Mouse (Mus musculus) brown adipose tissue, adult 24 weeks (tissue): ENCODE measurements around the gene Mog. TPM values are rescaled to one million over a fixed set of nuclear protein-coding genes. Genes with fewer than 3 reads are reported as not detected.

Experiments used
- H3K27ac ChIP-seq: fragments of 200-500 bp; replicated peaks from 2 replicates; pipeline ENCODE4 v1.5.1; 2012; ENCODE audit warnings: low read depth, mild to moderate bottlenecking, low read length
- H3K4me1 ChIP-seq: fragments of 200-500 bp; 2 replicates; pipeline ENCODE4 v1.6.1; 2012; ENCODE audit warnings: low read length, mixed read lengths; ENCODE audit not compliant: control insufficient read depth, insufficient read depth, insufficient read length
- H3K4me3 ChIP-seq: fragments of 200-500 bp; 2 replicates; pipeline ENCODE4 v1.5.1; 2012; ENCODE audit warnings: low read depth, mild to moderate bottlenecking, low read length, moderate library complexity; ENCODE audit not compliant: insufficient read depth
- polyA plus RNA-seq: library from polyadenylated mRNA; stranded (reverse); fragments of >200 nt; gene quantifications from 2 replicates; pipeline ENCODE4 v1.2.4, GENCODE M21; 2012; ENCODE audit not compliant: missing spikeins, insufficient read depth, insufficient read length

The Mog gene
- polyA plus RNA-seq, result not detected in 2 replicates

GRCm38 (mm10) chr17:37022628-37023576, at the start of gene Mog:
Mog (minus strand) TSS chr17:37023398.
- H3K4me1 ChIP-seq, result no peaks in the 10 kb centered on the region
- H3K27ac ChIP-seq, result no peak within 1 kb of the TSS
- no peak within 1 kb of the TSS for H3K4me3 ChIP-seq

- Histone ChIP-seq H3K27ac (no peak overlapping the region), H3K4me1 (no peaks in the 10 kb centered on the region), H3K4me3 (no peak overlapping the region)
Observed at GRCm38 (mm10) chr17:37072730-37073276, 49.6 kb upstream of the Mog start.

DNA sequence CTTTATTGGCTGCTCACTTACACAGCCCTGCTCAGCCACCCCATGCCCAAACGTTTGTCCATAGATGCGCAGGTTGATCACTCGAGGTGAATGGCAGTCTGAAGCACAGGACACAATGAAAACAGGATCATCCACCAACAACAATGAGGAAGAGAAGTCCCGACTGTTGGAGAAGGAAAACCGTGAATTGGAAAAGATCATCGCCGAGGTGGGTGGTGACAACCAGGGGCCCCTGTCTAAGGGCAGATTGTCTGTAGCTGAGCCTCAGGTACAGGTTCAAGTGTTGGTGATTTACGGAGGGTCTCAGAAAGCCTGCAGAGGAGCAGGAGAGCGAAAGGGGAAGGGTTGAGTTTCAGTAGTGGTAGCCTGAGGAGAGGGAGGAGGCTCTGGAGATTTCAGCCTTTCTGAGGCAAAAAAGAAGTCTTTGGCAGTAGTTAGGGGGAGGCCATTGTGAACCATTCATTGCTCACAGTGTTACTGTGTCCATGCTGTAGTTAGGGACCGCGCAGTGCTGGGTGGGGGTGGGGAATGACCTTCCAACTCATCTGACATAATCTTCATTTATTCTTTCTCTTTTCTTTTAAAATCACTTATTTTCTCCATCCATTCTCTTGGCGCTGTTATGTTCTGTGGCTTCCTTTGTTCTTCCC, 49.0 kb upstream of the Mog start:
- Histone ChIP-seq H3K27ac (no peak overlapping the region), H3K4me3 (no peak overlapping the region), H3K4me1 (no peaks in the 10 kb centered on the region)

GRCm38 (mm10) chr17:37070121-37070520, 46.9 kb upstream of the Mog start:
- H3K4me3 ChIP-seq, result no peak overlapping the region
- H3K4me1 ChIP-seq, result no peaks in the 10 kb centered on the region
- H3K27ac ChIP-seq, result no peak overlapping the region

DNA sequence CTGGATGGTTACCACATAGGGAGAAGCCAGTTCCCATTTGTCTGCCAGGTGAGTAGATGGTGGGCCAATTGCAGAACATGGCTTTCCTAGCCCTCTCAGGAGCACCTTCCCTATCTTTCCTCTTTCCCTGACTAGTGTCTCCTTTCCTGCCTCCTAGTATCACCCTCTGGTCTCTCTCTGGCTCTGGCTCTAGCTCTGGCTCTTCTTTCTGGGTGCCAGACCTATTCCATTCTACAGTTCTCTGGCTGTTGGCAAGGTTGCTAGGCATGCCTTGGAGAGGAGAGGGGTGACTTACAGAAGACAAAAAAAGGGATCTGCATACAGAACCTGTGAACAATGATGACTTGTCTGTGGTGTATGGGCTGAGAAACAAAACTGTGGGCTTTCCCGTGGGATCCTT, 44.7 kb upstream of the Mog start:
- Histone ChIP-seq H3K4me1 (no peaks in the 10 kb centered on the region), H3K27ac (no peak overlapping the region), H3K4me3 (no peak overlapping the region)

- no peak overlapping the region for H3K4me3 ChIP-seq
- H3K4me1 ChIP-seq, result no peaks in the 10 kb centered on the region
- no peak overlapping the region for H3K27ac ChIP-seq
Observed at GRCm38 (mm10) chr17:37065993-37066392, 42.8 kb upstream of the Mog start.

GRCm38 (mm10) chr17:37063686-37064495, 40.7 kb upstream of the Mog start:
- Histone ChIP-seq H3K4me3 (no peak overlapping the region), H3K4me1 (no peaks in the 10 kb centered on the region), H3K27ac (no peak overlapping the region)

DNA sequence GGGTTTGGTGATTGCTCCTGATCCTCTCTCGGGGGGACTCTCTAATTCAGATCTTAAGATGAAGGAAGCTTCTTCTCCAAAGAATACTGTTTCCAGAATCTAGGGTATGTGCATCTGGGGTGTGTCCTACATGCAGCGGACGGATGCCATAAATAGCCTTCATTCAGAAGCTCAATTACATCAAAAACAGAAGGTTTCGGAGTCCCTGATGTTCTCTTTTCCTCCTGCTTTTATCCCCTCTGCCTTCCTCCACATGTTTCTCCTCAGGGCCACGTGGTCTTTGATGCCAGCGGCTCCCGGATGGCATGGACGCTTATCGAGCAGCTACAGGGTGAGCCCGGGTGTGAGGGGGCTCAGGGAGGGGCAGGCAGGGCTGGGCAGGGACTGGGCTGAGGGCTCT, 39.9 kb upstream of the Mog start:
- H3K27ac ChIP-seq, result no peak overlapping the region
- no peak overlapping the region for H3K4me3 ChIP-seq
- H3K4me1 ChIP-seq, result no peaks in the 10 kb centered on the region

GRCm38 (mm10) chr17:37062101-37062641, 39.0 kb upstream of the Mog start:
- Histone ChIP-seq H3K27ac (no peak overlapping the region), H3K4me3 (no peak overlapping the region), H3K4me1 (no peaks in the 10 kb centered on the region)

GRCm38 (mm10) chr17:37061435-37061834, 38.2 kb upstream of the Mog start:
- H3K4me3 ChIP-seq, result no peak overlapping the region
- H3K27ac ChIP-seq, result no peak overlapping the region

GRCm38 (mm10) chr17:37056957-37057356, 33.8 kb upstream of the Mog start:
- Histone ChIP-seq H3K4me3 (no peak overlapping the region), H3K4me1 (no peaks in the 10 kb centered on the region), H3K27ac (no peak overlapping the region)

More at GRCm38 (mm10) chr17:37061435-37061834, 38.2 kb upstream of the Mog start:
- no peaks in the 10 kb centered on the region for H3K4me1 ChIP-seq

- Histone ChIP-seq H3K4me3 (no peak overlapping the region), H3K4me1 (peaks cover 1% of the 10 kb centered on the region; the same call in 1 of the 2 replicates), H3K27ac (no peak overlapping the region)
Observed at GRCm38 (mm10) chr17:37051745-37052144, 28.5 kb upstream of the Mog start.

GRCm38 (mm10) chr17:37050876-37051275, 27.7 kb upstream of the Mog start:
- Histone ChIP-seq H3K27ac (no peak overlapping the region), H3K4me1 (peaks cover 2% of the 10 kb centered on the region; the same call in 1 of the 2 replicates), H3K4me3 (no peak overlapping the region)

DNA sequence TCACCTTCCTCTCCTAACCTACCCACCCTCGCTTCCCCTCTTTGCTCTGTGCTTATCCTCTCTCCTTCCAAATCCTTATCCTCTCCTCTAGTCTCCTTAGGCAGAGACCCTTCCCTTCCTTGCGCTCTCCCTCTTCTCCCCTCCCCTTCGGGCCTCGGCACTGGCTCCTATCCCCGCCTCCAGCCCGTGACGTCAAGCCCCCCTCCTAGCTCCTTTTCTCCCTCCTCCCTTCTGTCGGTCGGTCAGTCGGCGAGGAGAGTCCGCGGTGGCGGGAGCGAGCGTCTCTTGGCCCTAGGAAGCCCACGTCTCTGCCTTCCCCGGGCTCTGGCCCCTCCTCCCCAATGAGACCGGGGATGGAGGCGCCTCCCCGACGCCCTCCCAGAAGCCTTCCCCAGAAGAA, 27.2 kb upstream of the Mog start:
- H3K4me1 ChIP-seq, result peaks cover 2% of the 10 kb centered on the region
- H3K4me3 ChIP-seq, result peak overlapping the region; percentile 36
- H3K27ac ChIP-seq, result no peak overlapping the region
